Mouse (Mus musculus) layer of hippocampus, adult 18-20 months (tissue): ENCODE measurements around the gene Chd3. TPM values are rescaled to one million over a fixed set of nuclear protein-coding genes. Genes with fewer than 3 reads are reported as not detected.

Experiments
- DNase-seq, 2 experiments: peaks; one replicate each; pipeline ENCODE4 v3.0.0; 2022; ENCODE audit warnings: low spot score in 2 of 2
- long read RNA-seq: library from polyadenylated mRNA; stranded (forward); transcript quantifications from one replicate; pipeline ENCODE4 v2.0.0, GENCODE M21; 2021
- total RNA-seq, 2 experiments: library from RNA; stranded (reverse); gene quantifications; 2 replicates each; pipeline ENCODE4 v1.2.3; 2021

Chd3 gene
- total RNA-seq: 100 to 1,000 TPM; 531 to 556 TPM
- long read RNA-seq, full-length matches to known transcripts: 41 of 281 reads
- long read RNA-seq, partial matches to known transcripts: 160 of 281 reads
- long read RNA-seq, other reads (novel, unspliced or antisense): 80 of 281 reads

DNA sequence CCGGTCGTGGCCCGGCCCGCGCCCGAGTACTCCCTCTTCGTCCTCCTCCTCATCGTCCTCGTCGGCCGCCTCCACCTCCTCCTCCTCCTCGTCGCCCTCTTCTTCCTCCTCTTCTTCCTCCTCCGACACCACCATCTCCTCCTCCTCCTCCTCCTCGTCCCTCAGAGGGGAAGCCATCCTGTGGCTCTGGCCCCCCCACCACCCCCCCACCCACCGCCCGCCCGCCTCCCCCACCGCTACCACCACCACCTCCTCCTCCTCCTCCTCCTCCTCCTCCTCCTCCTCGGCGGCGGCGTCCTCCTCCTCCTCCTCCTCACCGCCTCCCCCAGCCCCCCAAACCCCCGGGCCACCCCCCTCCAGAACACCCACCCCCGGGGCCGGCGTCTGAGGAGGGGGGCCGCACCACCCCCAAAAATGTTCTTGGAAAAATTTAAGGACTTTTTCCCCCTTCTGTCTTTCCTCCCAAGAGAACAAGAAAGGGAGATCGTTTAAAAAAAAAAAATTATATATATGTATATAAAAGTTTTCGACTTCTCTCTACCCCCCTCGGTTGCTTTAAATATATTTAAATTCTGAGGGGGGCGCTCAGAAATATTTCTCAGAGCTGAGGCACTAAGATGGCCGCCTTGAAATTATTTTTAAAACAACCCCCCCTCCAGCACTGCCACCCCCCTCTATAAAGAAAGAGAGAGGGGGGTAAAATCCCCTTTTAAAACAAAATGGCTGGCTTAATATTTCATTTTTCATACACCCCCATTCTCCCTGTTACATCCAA is at the start of gene Chd3:
Chd3 (minus strand) TSS at position 192 of the 775 bp plus-strand sequence.
- no peak for DNase-seq

DNA sequence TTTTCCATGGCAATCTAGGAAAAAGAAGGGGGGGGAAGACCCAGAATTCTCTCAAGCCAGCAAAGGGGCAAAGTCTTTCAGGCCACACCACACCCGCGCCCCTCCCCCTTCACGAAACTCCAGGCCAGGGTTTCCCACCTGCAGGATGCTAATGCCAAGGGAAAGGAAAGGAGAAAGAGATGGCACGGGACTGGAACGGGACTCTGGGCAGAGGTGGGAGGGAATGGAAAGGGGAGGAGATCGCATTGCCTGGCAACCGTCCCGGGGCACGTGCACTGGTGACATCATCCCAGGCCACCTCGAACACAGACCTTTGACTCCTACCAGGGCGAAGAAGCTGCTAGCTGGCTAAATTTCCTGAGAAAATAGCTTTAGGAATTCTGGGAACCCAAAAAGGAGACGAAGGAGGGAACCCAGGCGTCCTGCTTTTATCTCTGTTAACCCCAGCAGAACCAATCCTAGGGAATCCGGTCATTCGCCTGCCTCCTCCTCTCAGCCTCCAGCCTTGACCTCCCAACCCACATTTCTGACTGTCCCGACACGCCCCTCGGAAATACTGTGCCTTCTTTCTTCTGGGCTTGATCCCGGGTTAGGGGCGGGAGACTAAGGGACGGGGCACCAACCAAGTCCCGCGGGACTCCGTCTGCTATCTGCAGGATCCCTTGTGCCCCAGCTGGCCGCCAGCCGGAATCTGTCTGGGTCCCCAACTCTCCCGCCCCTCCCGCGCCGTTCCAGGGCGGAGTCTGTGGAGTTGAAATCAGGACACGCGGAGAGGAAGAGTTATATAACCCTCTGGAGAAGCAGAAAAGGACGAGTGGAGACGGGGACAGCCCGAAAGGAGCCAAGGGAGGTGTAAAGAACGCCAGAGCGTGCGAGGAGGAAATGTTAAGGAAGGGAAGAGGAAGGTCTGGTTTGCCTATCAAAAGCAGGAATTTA is 48.5 kb upstream of the Chd3 start:
- peak; percentile 79 to 88 for DNase-seq

DNA sequence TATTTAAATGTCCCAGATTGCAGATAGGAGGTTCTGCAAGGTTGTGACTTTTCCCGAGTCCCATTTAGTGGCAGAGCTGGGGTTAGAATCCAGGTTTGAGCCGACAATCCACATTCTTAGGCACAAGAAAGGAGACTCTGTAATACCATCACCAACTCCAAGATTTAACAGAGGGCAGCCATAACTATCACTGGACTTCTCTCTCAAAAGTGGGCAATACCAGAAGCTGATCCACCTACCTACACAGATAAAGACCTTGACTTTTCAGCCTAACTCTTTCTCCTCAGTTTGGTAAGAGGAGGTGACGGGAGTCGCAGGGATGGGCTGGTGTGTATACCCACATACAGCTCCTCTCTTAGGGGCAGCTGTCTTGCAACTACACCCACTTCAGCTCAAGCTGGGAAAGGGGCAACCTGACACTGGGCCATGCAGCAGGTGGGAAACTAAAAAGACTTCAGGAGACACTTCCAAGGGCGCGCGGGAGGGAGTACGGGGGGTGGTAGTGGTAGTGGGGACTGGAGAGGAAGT is 47.8 kb upstream of the Chd3 start:
- no peak for DNase-seq

DNA sequence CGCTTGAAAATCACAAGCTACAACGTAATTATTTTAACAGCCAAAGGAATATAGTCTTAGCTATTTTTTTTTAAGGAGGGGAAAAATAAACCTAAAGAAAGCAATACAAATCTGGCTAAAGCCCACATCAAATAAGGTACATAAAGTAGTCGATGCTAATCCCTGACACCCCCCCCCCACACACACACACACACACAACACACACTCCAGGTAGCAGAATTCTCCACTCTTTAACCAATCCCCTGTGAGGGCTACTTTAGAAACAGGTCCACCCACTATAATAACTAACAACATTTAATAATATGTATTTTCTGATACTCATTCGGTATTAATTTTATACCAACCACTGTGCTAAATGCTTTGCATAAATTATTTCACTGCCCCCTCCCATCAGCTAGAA is 47.3 kb upstream of the Chd3 start:
- no peak for DNase-seq

DNA sequence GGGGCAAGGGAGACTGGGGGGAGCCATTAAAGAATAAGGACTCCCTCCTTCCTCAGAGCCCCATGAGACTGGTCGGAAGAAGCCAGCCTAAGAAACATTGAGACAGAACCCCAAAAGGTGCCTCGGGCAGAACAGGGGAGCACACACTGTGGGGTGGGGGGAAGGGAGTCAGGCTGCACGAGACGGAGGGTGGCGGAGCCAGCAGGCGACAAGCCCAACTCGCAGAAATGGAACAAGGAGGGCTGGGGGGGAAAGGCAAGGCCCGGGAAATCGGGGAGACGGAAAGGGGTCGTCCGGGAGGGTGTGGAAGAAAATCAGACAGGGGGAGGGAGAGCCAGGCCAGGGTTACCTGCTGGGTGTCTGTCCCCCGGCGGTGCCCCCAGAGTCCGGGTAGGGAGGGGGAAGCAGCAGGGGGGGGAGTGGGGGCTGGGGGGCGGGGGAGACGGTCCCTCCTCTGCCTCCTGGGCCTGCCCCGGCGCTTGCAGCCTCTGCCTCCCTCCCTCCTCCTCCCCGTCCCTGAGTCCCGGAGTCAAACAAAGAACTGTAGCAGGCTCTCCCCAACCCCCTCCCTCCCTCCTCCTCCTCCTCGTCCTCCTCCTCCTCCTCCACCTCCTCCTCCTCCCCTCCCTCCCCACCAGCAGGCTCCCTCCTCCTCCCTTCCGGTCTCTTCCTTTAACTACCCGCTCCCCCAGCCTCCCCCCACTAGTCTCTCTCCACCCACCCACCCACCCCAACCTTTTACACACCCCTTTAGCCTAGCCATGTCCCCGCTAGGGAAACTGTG is 46.7 kb upstream of the Chd3 start:
- peak in 1 of 2 experiments; percentile 53 for DNase-seq

GRCm38 (mm10) chr11:69415327-69415667 is 46.1 kb upstream of the Chd3 start:
- DNase-seq: peak in 1 of 2 experiments; percentile 37

DNA sequence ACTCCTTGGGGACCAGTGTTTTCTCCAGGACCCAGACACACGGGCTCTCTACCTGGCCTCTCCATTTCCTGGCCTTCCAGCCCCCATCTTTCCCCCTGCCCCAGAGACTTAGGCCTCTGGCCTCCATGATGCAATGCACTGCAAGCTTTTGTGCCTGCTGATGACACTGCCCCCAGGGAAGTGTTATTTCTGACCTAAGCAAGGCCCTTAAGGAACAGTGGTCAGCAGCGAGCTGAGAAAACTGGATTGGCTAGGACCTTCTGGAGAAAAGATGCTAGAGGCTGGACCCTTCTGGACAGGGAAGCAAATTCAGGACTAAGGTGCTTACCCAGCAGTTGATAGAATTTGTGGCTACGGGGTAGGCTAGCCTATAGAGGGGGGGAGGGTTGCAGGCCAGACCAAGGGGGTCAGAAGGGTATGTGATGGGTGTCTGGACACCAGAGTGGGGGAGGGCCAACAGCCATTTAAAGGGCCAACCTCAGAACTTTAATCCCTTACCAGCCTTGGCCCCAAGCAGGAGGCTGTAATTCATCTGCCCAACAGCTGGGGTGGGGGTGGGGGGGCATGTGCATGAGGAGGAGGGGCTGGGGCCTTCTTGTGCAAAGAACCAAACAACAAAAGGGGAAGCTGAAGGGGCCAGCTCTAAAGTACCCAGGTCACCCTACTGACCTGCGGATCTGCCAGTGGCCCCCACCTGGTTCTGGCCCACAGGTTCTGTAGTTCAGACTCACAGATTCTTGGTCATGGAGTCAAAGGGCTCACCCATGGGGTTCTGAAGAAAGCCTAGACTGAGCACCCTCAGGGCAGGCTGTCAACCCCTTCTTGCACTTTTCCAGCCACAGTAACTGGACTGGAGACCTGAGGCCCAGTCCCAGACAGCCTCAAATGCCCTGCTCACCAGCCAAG is 45.5 kb upstream of the Chd3 start:
- DNase-seq: no peak

GRCm38 (mm10) chr11:69413221-69414181 is 44.3 kb upstream of the Chd3 start, which contains the start of gene Kdm6b:
Kdm6b (minus strand) TSS chr11:69413675.
- DNase-seq: peak in 1 of 2 experiments; percentile 81

DNA sequence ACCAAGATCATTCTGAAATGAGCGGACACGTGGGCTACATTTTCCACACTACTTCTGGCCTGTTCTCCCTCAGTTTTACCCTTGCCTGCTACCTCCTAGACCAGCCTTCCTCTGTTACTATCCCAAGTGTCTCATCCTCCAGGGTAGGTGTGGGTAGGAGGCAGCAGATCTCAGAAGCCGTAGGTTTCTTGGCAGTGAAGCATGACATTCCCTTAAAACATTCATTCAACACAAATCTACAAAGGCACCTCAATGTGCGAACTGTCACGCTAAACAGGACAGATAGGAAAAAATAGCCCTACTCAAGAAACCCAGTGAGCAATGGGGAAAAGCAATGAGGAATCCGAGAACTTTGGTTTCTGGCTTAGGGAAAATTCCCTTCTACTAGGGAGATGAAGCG is 43.3 kb upstream of the Chd3 start:
- no peak for DNase-seq

DNA sequence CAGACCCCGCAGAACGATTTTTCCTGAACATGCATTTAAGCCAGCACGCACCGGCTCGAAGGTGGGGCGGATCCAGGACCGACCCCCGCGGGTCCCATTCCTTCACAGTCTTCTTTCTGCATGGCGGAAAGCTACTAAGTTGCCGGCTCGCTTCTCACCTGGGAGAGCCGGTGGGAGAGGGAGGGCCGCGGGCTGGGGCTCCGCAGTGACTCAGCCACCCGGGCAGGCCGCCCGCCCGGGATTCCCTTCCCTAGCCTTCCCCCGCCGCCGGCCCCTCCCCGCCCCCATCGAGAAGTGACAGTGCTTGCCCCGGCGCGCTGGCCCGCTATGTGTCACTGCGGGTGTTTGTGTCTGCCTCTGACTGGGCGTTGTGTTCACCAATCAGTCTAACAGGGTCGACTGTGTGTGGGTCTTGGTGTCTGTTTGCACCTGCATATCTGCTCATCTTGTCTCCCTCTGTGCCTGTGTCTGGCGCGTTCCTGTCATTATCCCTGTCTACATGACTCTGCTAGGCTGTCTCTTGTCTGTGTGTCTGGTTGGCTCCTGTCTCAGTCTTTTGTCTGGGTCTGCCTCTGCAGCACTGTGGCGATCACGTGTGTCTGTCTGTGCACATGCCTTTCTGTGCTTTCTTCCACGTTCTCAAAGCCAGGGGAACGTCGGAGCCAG is 42.5 kb upstream of the Chd3 start:
- DNase-seq: peak in 1 of 2 experiments; percentile 61

DNA sequence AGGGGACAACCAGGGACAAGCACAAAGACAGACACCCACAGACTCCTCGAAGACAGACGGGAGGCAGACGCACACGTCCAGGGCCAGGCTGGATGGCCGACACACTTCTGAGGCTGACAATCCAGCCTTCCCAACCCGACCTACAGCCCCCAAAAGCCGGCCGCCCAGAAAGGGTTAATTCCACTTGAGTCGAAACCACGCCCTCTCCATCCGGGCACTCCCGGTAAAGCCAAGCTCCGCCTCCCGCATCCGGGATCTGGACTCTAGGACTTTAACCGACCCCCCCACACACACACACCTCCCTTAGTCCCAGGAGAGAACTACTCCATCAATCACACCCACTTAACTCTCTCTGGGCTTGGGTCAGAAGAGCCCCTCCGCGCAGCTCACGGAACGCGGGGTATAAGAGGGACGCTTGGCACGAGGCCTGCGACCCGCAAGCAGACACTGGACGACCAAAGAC is 41.9 kb upstream of the Chd3 start:
- DNase-seq: peak; percentile 90 to 95

- DNase-seq: peak in 1 of 2 experiments; percentile 73
These were observed 41.3 kb upstream of the Chd3 start for GRCm38 (mm10) chr11:69410310-69411072.

DNA sequence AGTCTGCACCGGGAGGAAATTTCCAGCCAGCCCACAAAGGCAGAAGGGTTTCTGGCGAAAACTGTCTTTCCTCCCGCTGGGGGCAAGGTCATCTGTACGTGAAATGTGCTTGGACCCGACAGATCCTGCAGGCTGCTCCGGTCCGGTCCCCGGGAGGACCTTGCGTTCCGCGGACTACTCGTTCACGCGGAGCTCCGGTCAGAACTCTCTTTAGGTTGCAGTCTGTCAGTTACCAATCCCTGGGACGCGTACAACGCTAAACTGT is 40.8 kb upstream of the Chd3 start:
- DNase-seq: no peak

- DNase-seq: peak in 1 of 2 experiments; percentile 77
These were observed 40.3 kb upstream of the Chd3 start for GRCm38 (mm10) chr11:69409378-69410044.

DNA sequence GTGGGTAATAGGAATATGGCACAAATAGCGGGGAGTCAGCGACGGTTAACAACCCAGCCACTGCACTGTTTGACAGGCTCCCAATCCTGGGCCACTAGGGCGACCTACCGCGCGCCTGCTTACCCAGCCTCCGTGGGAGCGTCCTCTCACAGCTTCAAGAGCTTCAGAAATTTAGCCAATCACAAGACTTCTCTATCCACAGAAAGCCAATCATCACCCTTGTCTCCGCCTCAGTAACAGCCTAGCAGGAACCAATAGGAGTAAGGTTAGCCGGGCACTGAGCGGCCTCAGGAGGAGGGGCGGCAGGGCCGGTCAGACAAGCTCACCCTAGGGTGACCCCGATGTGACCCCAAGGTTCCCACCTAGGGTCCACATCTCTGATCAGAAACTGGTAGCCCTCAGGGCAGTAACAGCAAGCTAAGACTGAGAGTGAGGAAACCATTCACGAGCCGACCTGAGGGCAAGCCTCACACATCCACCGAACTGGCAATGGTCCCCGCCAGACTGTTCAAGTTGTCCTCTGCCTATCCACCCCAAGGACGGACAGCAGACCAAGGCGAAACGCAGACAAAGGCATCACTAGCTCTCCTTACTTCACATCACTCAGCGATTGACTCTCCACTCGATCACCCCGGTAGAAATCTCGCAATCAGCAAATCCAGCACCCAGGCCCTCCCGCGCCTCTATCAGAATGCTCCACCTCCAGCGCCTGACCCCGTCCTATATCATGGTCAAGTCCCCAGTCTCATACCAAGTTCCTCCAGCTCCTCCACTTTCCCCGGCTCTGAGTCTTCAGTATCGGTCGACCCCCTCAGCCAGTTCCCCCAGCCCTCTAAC is 39.6 kb upstream of the Chd3 start:
- DNase-seq: peak; percentile 84 to 93

DNA sequence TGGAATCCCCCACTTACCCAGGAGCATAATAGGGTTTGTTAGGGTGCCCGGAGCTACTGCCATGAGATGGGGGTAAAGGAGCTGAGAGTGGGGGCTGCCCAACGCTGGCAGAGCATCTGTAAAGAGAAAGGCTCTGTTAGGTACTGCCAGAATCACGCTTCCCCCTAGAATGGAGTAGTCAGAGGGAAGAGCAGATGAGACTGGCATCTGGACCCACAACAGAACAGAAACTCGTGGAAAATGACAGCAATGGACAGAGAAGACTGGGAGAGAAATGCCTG is 38.5 kb upstream of the Chd3 start:
- DNase-seq: no peak
